Mouse (Mus musculus) CD4-positive naive resting alpha-beta T cell, adult 76 days (primary cell): ENCODE measurements around the gene Mad1l1. TPM values are rescaled to one million over a fixed set of nuclear protein-coding genes. Genes with fewer than 3 reads are reported as not detected.

Experiments
- total RNA-seq: library from RNA; stranded (reverse); gene quantifications from one replicate; pipeline ENCODE4 v1.2.4, GENCODE M21; 2023

The Mad1l1 gene
- 38.3 TPM for total RNA-seq

GRCm38 (mm10) chr5:140321042-140321755, at the start of gene Mad1l1, which contains the start of gene Nudt1:
Gene Mad1l1 (minus strand): TSS chr5:140321552.
Gene Nudt1 (plus strand): TSS chr5:140321656.

GRCm38 (mm10) chr5:140331615-140332512, 10.5 kb upstream of the Mad1l1 start, which contains the start of gene Mrm2:
Gene Mrm2 (minus strand): TSS chr5:140331898.

Other genes starting within 250 kb of the Mad1l1 start
- 8.2 TPM for gene Nudt1, start 104 bp upstream of the Mad1l1 start, total RNA-seq
- gene Mrm2, start 10.3 kb upstream of the Mad1l1 start, total RNA-seq = 5.5 TPM
- gene Snx8, start 67.7 kb upstream of the Mad1l1 start, total RNA-seq = 14.2 TPM
- gene Eif3b, start 97.8 kb upstream of the Mad1l1 start, total RNA-seq = 122 TPM
- 0.18 TPM for gene Gm4869, start 124.1 kb upstream of the Mad1l1 start, total RNA-seq
- gene Chst12, start 184.0 kb upstream of the Mad1l1 start, total RNA-seq = 9.1 TPM
- 1.0 TPM for gene Grifin, start 243.5 kb upstream of the Mad1l1 start, total RNA-seq